Mouse (Mus musculus) kidney, adult 2 months (tissue): ENCODE results near the gene Gstp2. TPM values are rescaled to one million over a fixed set of nuclear protein-coding genes. Genes with fewer than 3 reads are reported as not detected.

Source experiments
- DNase-seq: peaks from one replicate; pipeline ENCODE4 v3.0.0; 2021
- H3K27ac ChIP-seq: fragments of 200-500 bp; 2 replicates; pipeline ENCODE4 v1.5.1; 2012; ENCODE audit warnings: low read depth, low read length, control low read depth, inconsistent platforms; ENCODE audit not compliant: insufficient read depth
- H3K27me3 ChIP-seq: fragments of 200-500 bp; replicated peaks from 2 replicates; pipeline ENCODE4 v1.6.1; 2012; ENCODE audit warnings: mild to moderate bottlenecking, moderate library complexity, low read length, inconsistent platforms; ENCODE audit not compliant: control insufficient read depth, insufficient read depth
- H3K36me3 ChIP-seq: fragments of 200-500 bp; 2 replicates; pipeline ENCODE4 v1.6.1; 2012; ENCODE audit warnings: mild to moderate bottlenecking, moderate library complexity, low read length, inconsistent platforms; ENCODE audit not compliant: control insufficient read depth, insufficient read depth
- H3K4me1 ChIP-seq: fragments of 200-500 bp; 2 replicates; pipeline ENCODE4 v1.6.1; 2011; ENCODE audit warnings: low read length; ENCODE audit not compliant: control insufficient read depth, insufficient read depth
- H3K4me3 ChIP-seq: fragments of 200-500 bp; 2 replicates; pipeline ENCODE4 v1.5.1; 2011; ENCODE audit warnings: mild to moderate bottlenecking, low read depth, low read length, control low read depth; ENCODE audit not compliant: insufficient read depth
- CTCF ChIP-seq: fragments of 200-500 bp; conservative IDR thresholded peaks from 2 replicates; pipeline ENCODE4 v1.5.1; 2011; ENCODE audit warnings: low read depth, mild to moderate bottlenecking, control low read depth, low read length, moderate library complexity, mixed read lengths; ENCODE audit not compliant: insufficient read depth, insufficient read length
- POLR2A ChIP-seq: fragments of 200-500 bp; IDR thresholded peaks from one replicate; pipeline ENCODE4 v1.6.1; 2011; ENCODE audit warnings: low read depth, low read length, control low read depth
- WGBS: fragments of 180-500 bp; shearing (Covaris S2); methylation state at CpG from one replicate; pipeline ENCODE4 v1.1.7; 2018; 5-methylcytosine and 5-hydroxymethylcytosine counted together
- polyA plus RNA-seq: library from polyadenylated mRNA; depleted of rRNA; stranded (reverse); fragments of >200 nt; gene quantifications from 2 replicates; pipeline ENCODE4 v1.2.3, GENCODE M21; 2012; rRNA removed

Gene Gstp2
- 11.5 and 36.0 TPM in 2 replicates for polyA plus RNA-seq

DNA sequence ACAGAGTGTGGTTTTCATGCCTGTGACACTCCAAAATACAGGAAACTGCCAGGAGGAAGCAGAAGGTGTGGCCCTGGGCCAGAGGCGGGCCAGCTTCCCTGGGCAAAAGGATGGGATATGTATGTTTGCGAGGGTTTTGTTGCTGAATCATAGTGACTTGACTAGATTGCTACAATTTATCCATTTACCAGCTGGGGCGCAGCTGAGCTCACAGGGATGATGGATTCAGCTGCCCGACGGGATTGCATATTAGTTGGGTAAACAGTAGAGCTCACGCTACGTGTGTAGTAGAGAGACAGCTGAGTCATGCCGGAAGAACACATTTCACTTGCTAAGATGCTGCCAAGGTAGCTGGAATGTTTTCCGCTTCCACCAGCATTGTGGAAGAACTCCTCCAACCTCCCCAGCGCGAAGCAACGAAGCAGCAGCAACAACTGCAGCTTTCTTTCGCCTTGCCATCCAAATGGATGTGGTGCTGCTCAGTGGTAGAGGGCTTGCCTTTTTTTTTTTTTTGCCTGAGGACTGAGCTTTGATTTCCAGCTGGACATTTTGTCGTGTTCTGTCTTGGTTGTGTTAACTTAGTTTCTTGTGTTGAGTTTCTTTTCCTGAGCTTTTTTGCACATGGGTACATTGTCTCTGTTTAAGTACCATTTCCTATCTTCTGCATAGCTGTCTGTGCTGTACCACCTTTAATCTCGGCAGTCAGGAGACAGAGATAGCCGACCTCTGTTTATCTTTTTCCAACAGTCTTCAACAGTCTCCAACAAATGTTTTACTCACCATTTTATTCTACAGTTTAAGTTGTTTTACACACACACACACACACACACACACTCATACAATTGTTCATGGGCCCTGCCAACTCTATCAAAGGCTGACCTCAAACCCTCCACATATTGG, at the start of gene Gstp2:
Gene Gstp2 (minus strand): TSS at position 58 of the 900 bp plus-strand sequence.
- Histone ChIP-seq H3K36me3 (no peaks in the 10 kb centered on the region), H3K27ac (peak within 1 kb of the TSS; percentile 33; the same call in 1 of the 2 replicates), H3K27me3 (no peaks in the 10 kb centered on the region), H3K4me1 (peaks cover 2% of the 10 kb centered on the region; the same call in 1 of the 2 replicates), H3K4me3 (no peak within 1 kb of the TSS)
- peak; percentile 95 for DNase-seq
- WGBS = 34% methylated on average over 16 of the region's 16 CpGs
- TF ChIP-seq POLR2A (no peak), CTCF (peak; percentile 56)

DNA sequence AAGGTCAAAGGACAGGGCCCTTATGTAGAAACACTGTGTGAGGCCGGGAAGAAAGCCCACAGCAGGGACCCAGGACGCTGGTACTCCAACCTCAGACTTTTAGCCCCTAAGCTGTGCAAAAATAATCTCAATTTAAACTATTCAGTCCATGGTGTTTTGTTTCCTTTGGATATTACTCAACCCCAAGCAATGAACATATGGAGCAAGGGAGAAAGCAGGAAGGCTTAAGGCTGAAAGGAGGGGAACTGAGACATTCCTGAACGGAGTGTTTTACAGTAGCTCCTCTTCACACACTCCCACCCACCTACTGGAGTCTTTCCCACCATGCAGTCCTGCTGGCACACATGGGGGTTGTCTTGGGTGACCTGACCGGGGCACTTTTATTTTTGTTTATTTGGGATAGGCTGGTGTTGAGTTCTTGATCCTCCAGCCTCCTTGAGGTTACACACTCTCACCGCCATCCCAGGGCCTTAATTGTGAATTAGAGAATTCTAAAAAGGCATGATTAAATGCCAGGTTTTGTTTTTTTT, 49.0 kb upstream of the Gstp2 start:
- TF ChIP-seq POLR2A = no peak
- no peak for TF ChIP-seq CTCF
- peaks cover 11% of the 10 kb centered on the region; the same call in 1 of the 2 replicates for H3K4me1 ChIP-seq
- 79% methylated on average over 5 of the region's 5 CpGs for WGBS
- no peak for DNase-seq
- no peaks in the 10 kb centered on the region for H3K27me3 ChIP-seq
- H3K36me3 ChIP-seq = no peaks in the 10 kb centered on the region
- no peak overlapping the region for H3K4me3 ChIP-seq
- no peak overlapping the region for H3K27ac ChIP-seq

DNA sequence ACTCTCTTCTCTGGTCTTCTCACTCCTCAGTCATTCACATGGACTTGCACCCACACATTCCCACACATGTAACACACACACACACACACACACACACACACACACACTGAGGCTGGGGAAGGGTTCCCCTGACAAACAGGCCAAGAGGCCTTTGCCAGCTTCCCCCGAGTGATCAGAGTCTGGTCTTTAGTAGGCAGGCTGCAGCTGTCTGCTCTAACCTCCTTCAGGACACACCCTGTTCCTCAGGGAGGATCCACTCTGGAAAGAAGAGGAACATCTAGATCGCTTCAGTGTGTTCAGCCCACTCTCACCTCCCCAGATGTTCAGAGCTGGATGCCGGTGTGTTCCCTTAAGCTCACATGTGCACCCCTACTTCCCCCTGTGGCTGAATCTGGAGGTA, 48.5 kb upstream of the Gstp2 start:
- no peak for TF ChIP-seq CTCF
- TF ChIP-seq POLR2A = no peak
- Histone ChIP-seq H3K4me1 (peaks cover 11% of the 10 kb centered on the region; the same call in 1 of the 2 replicates), H3K27me3 (no peaks in the 10 kb centered on the region), H3K36me3 (no peaks in the 10 kb centered on the region), H3K4me3 (no peak overlapping the region), H3K27ac (no peak overlapping the region)
- WGBS = 74% methylated on average over 3 of the region's 3 CpGs
- DNase-seq = no peak

DNA sequence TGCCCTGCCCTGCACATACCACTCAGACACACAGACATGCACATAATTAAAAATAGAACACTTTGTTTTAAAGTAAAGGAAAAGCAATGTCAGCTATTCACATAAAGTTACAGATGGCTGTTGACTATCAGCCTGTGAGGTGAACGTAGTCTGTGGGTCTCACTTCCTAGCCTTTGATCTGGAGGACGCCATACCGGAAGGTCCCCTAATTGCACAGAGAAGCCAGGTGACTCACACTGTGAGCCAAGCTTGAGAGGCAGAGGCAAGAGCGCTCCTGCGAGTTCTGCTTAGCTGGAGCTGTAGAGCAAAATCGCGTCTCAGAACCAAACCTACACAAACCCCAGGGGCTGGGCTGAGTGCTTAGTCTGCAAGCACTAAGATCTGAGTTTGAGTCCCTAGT, 47.9 kb upstream of the Gstp2 start:
- Histone ChIP-seq H3K27ac (no peak overlapping the region), H3K4me3 (no peak overlapping the region), H3K27me3 (no peaks in the 10 kb centered on the region), H3K36me3 (no peaks in the 10 kb centered on the region), H3K4me1 (peaks cover 9% of the 10 kb centered on the region; the same call in 1 of the 2 replicates)
- no peak for TF ChIP-seq CTCF
- no peak for TF ChIP-seq POLR2A
- 66% methylated on average over 7 of the region's 7 CpGs for WGBS
- no peak for DNase-seq

DNA sequence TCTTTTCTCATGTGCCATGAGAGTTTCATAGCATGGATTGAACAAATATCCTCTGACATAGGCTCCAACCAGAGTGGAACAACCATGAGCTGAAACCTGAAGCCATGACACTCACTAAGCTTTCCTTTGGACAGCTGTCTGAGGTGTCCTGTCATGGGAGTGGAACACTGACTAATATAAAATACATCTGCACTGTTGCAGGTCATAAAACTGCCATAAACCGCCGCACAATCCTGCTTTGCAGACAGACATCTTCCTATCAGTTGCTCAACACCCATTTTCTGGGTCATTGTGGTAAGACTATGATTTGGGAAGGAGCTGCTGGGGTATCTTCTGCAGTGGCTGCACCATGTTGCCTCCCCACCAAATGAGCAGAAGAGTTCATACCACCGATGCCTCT, 46.9 kb upstream of the Gstp2 start:
- WGBS = 45% methylated on average over 3 of the region's 3 CpGs
- Histone ChIP-seq H3K27me3 (no peaks in the 10 kb centered on the region), H3K4me1 (peaks cover 4% of the 10 kb centered on the region; the same call in 1 of the 2 replicates), H3K4me3 (no peak overlapping the region), H3K27ac (no peak overlapping the region), H3K36me3 (no peaks in the 10 kb centered on the region)
- TF ChIP-seq CTCF = no peak
- no peak for DNase-seq

DNA sequence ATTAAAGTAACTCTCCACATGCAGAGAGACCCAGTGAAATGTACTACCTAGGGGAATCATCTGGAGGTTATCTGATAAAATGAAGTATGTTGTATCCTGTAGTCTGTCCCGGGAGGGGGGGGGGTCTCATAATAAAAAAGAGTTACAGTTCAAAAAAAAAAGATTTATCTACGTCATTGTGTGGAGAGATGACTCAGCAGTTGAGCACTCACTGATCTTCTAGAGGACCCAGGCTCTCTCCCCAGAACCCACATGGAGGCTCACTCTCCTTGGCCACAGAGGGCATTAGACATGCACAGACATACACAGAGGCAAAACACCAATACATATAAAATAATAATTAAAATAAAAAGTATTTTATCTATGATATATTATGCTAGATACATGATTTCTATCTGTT, 45.6 kb upstream of the Gstp2 start:
- Histone ChIP-seq H3K27ac (no peak overlapping the region), H3K4me3 (no peak overlapping the region), H3K4me1 (peaks cover 3% of the 10 kb centered on the region; the same call in 1 of the 2 replicates), H3K36me3 (no peaks in the 10 kb centered on the region), H3K27me3 (no peaks in the 10 kb centered on the region)
- TF ChIP-seq CTCF = no peak
- TF ChIP-seq POLR2A = no peak
- no peak for DNase-seq
- WGBS = 66% methylated on average over 2 of the region's 2 CpGs

DNA sequence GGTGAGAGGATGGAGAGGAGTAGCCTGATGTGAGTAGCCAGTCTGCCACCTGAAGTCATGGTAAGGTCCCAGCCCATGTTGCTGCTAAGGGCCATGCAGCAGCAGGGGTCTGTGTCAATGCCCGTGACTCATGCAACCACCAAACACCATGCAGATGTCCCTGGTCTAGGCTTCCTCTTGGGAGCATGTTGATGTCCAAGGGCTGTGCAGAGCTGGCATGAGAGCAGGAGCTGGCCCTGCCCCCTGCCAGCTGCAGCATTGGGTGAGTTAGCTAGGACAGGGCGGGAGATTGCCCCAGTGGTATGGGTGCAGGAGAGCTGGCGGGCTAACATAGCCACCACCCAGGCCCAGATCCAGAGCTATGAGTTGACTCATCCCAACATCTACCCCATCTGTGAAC, 44.6 kb upstream of the Gstp2 start:
- H3K27me3 ChIP-seq = no peaks in the 10 kb centered on the region
- 89% methylated on average over 3 of the region's 3 CpGs for WGBS
- TF ChIP-seq CTCF = no peak
- TF ChIP-seq POLR2A = no peak

More for the DNA sequence above, 44.6 kb upstream of the Gstp2 start:
- H3K27ac ChIP-seq = no peak overlapping the region
- no peaks in the 10 kb centered on the region for H3K36me3 ChIP-seq
- H3K4me1 ChIP-seq = no peaks in the 10 kb centered on the region
- H3K4me3 ChIP-seq = no peak overlapping the region
- no peak for DNase-seq
